Mouse (Mus musculus) left cerebral cortex, postnatal 36 days (tissue): Measurements from ENCODE around the gene Pawr. TPM values are rescaled to one million over a fixed set of nuclear protein-coding genes. Genes with fewer than 3 reads are reported as not detected.

Source experiments
- DNase-seq, 2 experiments: peaks; one replicate each; pipeline ENCODE4 v3.0.0; 2021 to 2022; ENCODE audit warnings: low spot score in 2 of 2, mixed read lengths in 1 of 2
- intact Hi-C: fragments of 180-260 bp; cut with DNase I; formaldehyde crosslinking; loops from one replicate; pipeline ENCODE4 v1.15.1; 2025
- total RNA-seq, 2 experiments: library from RNA; stranded (reverse); gene quantifications; 2 replicates each; pipeline ENCODE4 v1.2.3; 2021

The Pawr gene
- 1 to 10 TPM; 2.8 to 3.4 TPM for total RNA-seq

GRCm38 (mm10) chr10:108331784-108332561 is at the start of gene Pawr:
TSS of gene Pawr (plus strand) at chr10:108332121.
- intact Hi-C loops, result loop anchor here (10.0 kb wide), 1 partner anchor 113 kb away; no protein-coding TSS in a partner anchor
- peak; percentile 13 to 35 for DNase-seq

- intact Hi-C loops, result no loop called here
- DNase-seq, result no peak
Observed at GRCm38 (mm10) chr10:108282351-108282750, 49.6 kb upstream of the Pawr start.

DNA sequence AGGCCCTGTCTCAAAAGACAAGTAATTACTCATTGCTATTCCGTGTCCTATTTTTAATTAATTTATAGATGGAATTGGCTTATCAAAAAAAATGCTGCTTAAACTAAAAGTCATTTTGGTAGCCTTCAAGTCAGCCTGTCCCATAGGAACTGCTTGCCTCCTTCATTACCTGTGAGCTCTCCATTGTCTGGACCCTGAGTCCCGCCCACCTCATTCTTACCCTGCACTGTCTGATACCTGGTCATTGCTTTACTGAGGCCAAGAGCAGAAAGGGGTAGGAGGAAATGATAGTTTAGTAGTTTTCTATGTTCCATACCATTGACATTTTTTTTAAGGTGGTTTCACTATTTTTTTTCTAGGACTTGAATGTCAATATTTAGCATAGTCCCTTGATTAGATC is 48.5 kb upstream of the Pawr start:
- no peak for DNase-seq
- intact Hi-C loops, result no loop called here

DNA sequence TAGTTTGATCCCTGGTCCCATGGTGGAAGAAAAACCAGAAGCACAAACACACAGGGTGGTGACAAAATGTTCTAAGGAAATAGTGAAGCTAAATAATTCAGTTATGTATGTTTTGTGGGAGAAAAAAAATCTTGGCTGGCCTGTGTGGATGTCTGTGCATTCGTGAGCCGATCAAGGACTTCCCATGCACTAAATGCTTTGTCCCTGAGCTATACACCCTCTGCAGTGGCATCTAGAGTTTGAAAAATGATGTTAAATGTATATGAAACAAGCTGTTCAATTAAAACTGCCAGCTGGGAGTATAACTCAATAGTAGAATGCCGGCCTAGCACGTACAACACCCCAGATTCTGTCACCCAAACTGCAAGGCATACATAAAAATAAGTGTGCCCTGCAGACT is 48.1 kb upstream of the Pawr start:
- DNase-seq, result no peak
- intact Hi-C loops, result no loop called here

- intact Hi-C loops, result no loop called here
- no peak for DNase-seq
Observed at GRCm38 (mm10) chr10:108284445-108284844, 47.5 kb upstream of the Pawr start.

DNA sequence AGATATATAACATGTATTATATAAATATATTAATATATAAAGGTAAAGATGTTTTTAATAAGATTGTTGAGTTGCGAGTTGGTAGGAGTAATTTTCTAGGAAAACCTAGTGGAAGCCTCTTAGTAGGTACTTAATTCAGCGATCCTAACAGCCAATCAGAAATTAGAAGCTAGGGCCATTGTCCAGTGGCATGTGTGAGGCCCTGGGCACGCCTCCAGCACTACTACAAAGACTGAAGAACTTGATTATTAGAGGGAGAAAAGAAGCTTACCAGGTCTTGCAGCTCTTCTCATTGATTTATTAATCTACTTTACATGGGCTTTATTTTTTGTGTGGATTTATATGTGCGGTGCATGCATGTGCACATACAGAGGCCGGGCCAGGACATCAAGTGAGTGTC is 46.9 kb upstream of the Pawr start:
- intact Hi-C loops, result no loop called here

GRCm38 (mm10) chr10:108286658-108287437 is 45.1 kb upstream of the Pawr start:
- intact Hi-C loops, result no loop called here
- no peak for DNase-seq

More for the DNA sequence above, 46.9 kb upstream of the Pawr start:
- no peak for DNase-seq

- DNase-seq, result no peak
- intact Hi-C loops, result no loop called here
Observed at GRCm38 (mm10) chr10:108287438-108287801, 44.5 kb upstream of the Pawr start.

- intact Hi-C loops, result loop anchor here (10.0 kb wide), 1 partner anchor 435 kb away; no protein-coding TSS in a partner anchor
- DNase-seq, result peak in 1 of 2 experiments; percentile 27
Observed at GRCm38 (mm10) chr10:108290046-108290445, 41.9 kb upstream of the Pawr start.

- no peak for DNase-seq
- intact Hi-C loops, result loop anchor here (10.0 kb wide), 1 partner anchor 437 kb away; no protein-coding TSS in a partner anchor
Observed at GRCm38 (mm10) chr10:108291688-108292471, 40.0 kb upstream of the Pawr start.

- intact Hi-C loops, result loop anchor here (10.0 kb wide), 1 partner anchor 438 kb away; no protein-coding TSS in a partner anchor
- no peak for DNase-seq
Observed at GRCm38 (mm10) chr10:108292651-108293050, 39.3 kb upstream of the Pawr start.

GRCm38 (mm10) chr10:108293620-108294195 is 38.2 kb upstream of the Pawr start:
- no peak for DNase-seq
- intact Hi-C loops, result loop anchor here (10.0 kb wide), 1 partner anchor 439 kb away; no protein-coding TSS in a partner anchor

DNA sequence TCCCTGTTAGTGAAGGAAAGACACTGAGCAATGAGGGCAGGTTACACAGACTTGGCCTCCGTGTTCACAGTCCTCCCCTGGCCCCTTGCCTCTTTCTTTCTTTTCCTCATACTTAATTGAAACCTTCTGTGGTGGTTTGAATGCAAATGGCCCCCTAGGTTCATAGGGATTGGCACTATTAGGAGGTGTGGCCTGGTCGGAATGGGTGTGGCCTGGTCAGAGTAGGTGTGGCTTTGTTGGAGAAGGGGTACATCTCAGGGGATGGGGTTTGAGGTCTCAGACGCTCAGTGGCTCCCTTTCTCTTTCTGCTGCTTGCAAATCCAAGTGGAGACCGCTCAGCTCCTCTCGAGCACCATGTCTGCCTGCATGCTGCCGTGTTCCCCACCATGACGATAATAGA is 37.2 kb upstream of the Pawr start:
- no peak for DNase-seq
- intact Hi-C loops, result loop anchor here (10.0 kb wide), 1 partner anchor 440 kb away; no protein-coding TSS in a partner anchor

DNA sequence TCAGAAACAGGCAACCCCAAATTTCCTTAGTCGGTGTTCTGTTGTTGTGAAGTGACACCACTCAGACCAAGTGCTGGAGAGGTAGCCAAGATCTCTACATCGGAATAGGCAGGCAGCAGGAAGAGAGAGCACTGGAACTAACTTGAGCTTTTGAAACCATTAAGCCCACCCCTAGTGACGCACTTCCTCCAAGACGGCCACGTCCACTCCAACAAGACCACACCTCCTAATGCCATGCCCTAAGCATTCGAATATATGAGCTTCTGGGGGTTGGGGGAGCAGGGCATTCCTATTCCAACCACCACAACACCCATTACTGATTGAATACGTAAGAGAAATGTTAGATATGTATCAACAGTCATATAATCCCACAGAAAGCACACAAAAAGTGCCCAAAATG is 35.5 kb upstream of the Pawr start:
- DNase-seq, result no peak
- intact Hi-C loops, result loop anchor here (10.0 kb wide), 1 partner anchor 442 kb away; no protein-coding TSS in a partner anchor

DNA sequence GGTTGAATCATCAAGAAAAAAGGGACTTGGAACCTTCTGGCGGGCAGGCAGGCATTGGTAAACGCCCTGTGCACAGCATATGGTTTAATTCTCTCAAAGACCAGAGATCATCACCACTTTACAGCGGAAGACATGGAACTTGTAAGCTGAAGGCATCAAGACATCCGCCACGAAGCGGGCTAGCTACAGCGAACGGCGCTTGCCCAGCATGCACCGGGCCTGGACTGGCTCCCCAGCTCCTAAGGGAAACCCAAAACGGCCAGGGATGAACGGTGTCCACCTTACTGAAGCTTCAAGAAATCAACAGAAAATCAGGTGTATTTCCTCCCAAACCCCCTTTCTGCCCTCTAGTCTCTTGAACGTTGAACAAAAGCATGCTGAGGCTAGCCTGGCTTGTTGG is 33.7 kb upstream of the Pawr start:
- intact Hi-C loops, result loop anchor here (10.0 kb wide), 1 partner anchor 443 kb away; no protein-coding TSS in a partner anchor
- DNase-seq, result no peak

- intact Hi-C loops, result loop anchor here (10.0 kb wide), 1 partner anchor 444 kb away; no protein-coding TSS in a partner anchor
- DNase-seq, result no peak
Observed at GRCm38 (mm10) chr10:108298841-108299545, 32.9 kb upstream of the Pawr start.

GRCm38 (mm10) chr10:108299828-108300227 is 32.1 kb upstream of the Pawr start:
- DNase-seq, result no peak
- intact Hi-C loops, result loop anchor here (2.0 to 10.0 kb wide), 2 partner anchors 137 to 445 kb away; no protein-coding TSS in a partner anchor

DNA sequence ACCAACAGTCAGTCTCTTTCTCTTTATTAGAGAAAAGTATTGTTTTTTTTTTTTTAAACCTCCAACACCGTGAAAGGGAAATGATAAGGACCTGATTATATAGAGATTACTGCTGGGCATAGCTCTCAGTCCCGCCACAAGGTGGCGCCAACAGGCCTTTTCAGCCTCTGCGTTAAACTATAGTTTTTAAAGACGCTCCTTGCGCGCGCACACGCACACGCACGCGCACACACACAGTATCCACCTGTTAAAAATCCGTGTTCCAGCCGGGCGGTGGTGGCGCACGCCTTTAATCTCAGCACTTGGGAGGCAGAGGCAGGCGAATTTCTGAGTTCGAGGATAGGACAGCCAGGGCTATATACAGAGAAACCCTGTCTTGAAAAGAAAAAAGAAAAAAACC is 31.1 kb upstream of the Pawr start:
- intact Hi-C loops, result loop anchor here (2.0 kb wide), 1 partner anchor 136 kb away; no protein-coding TSS in a partner anchor
- peak; percentile 69 to 78 for DNase-seq
